Mouse (Mus musculus) central nervous system, embryonic 18 days (tissue): ENCODE measurements around the gene Kctd18. TPM values are rescaled to one million over a fixed set of nuclear protein-coding genes. Genes with fewer than 3 reads are reported as not detected.

ENCODE experiments used
- polyA plus RNA-seq: library from polyadenylated mRNA; depleted of rRNA; stranded (reverse); fragments of >200 nt; gene quantifications from 2 replicates; pipeline ENCODE4 v1.2.3, GENCODE M21; 2012; rRNA removed

The Kctd18 gene
- 38.3 and 38.7 TPM in 2 replicates for polyA plus RNA-seq

GRCm38 (mm10) chr1:58018856-58019255, at the start of gene Kctd18:
Kctd18 (minus strand) TSS chr1:58018956.

GRCm38 (mm10) chr1:58029636-58030117, 10.9 kb upstream of the Kctd18 start, which contains the start of gene Aox1:
Aox1 (plus strand) TSS chr1:58029931.

GRCm38 (mm10) chr1:57995432-57996132, 23.2 kb downstream of the Kctd18 start, which contains the start of gene Sgo2a:
Sgo2a (plus strand) TSS chr1:57995971.

Other genes with a start within 250 kb of the Kctd18 start
- gene Spats2l, start 244.8 kb downstream of the Kctd18 start, polyA plus RNA-seq: 38.4 and 40.2 TPM in 2 replicates
- gene Sgo2a, start 23.0 kb downstream of the Kctd18 start, polyA plus RNA-seq: 2.5 and 3.3 TPM in 2 replicates
- gene Aox1, start 11.0 kb upstream of the Kctd18 start, polyA plus RNA-seq: 0.45 and 0.56 TPM in 2 replicates
- gene Aox3, start 94.2 kb upstream of the Kctd18 start, polyA plus RNA-seq: 0.41 and 0.49 TPM in 2 replicates
- gene Aox4, start 191.4 kb upstream of the Kctd18 start, polyA plus RNA-seq: 1.1 TPM in 2 replicates